Mouse (Mus musculus) forebrain, embryonic 14.5 days (tissue): Measurements from ENCODE around the gene Dennd6a. TPM values are rescaled to one million over a fixed set of nuclear protein-coding genes. Genes with fewer than 3 reads are reported as not detected.

Source experiments
- ATAC-seq: fragments of 200-750 bp; cut with Nextera tagmentation; 2 replicates; pipeline ENCODE4 v1.8.0; 2017; ENCODE audit warnings: mild to moderate bottlenecking, moderate library complexity
- DNase-seq: peaks from one replicate; pipeline ENCODE4 v3.0.0-alpha.2; 2015; ENCODE audit warnings: low spot score
- H3K27ac ChIP-seq: fragments of 300-500 bp; sonication (generic); 2 replicates; pipeline ENCODE4 v1.5.1; 2014; ENCODE audit warnings: low read depth, mild to moderate bottlenecking, control low read depth, low read length, moderate library complexity
- H3K27me3 ChIP-seq: fragments of 300-500 bp; sonication (generic); replicated peaks from 2 replicates; pipeline ENCODE4 v1.6.1; 2014; ENCODE audit warnings: low read length, control low read depth, mixed read lengths; ENCODE audit not compliant: control insufficient read depth, insufficient read depth
- H3K36me3 ChIP-seq: fragments of 300-500 bp; sonication (generic); 2 replicates; pipeline ENCODE4 v1.6.1; 2014; ENCODE audit warnings: low read length, control low read depth; ENCODE audit not compliant: control insufficient read depth, insufficient read depth
- H3K4me1 ChIP-seq: fragments of 300-500 bp; sonication (generic); 2 replicates; pipeline ENCODE4 v1.6.1; 2014; ENCODE audit warnings: antibody characterized with exemption, low read length, control low read depth; ENCODE audit not compliant: control insufficient read depth, insufficient read depth
- H3K4me2 ChIP-seq: fragments of 300-500 bp; sonication (generic); 2 replicates; pipeline ENCODE4 v1.6.1; 2014; ENCODE audit warnings: mild to moderate bottlenecking, control low read depth, low read length
- H3K4me3 ChIP-seq: fragments of 300-500 bp; sonication (generic); 2 replicates; pipeline ENCODE4 v1.5.1; 2014; ENCODE audit warnings: low read depth, low read length, control low read depth
- H3K9ac ChIP-seq: fragments of 300-500 bp; sonication (generic); 2 replicates; pipeline ENCODE4 v1.6.1; 2014; ENCODE audit warnings: mild to moderate bottlenecking, low read length, control low read depth, moderate library complexity
- H3K9me3 ChIP-seq: fragments of 300-500 bp; sonication (generic); replicated peaks from 2 replicates; pipeline ENCODE4 v1.6.1; 2016; ENCODE audit warnings: low read length, control low read depth, mixed read lengths; ENCODE audit not compliant: control insufficient read depth
- WGBS: fragments of 180-500 bp; shearing (Covaris S2); extraction: QIAGEN DNeasy Blood & Tissue Kit; methylation state at CpG from one replicate; pipeline ENCODE4 v1.1.7; 2014; 5-methylcytosine and 5-hydroxymethylcytosine counted together
- polyA plus RNA-seq: library from polyadenylated mRNA; unstranded; fragments of >200 nt; fragmentation: Nextera tagmentation; extraction: Ambion mirVana; gene quantifications from 2 replicates; pipeline ENCODE4 v1.2.1, GENCODE M21; 2014

Gene Dennd6a
- polyA plus RNA-seq, 1 experiment from 2014 or later: 20.5 TPM

GRCm38 (mm10) chr14:26626605-26627140 lies 53.0 kb downstream of the Dennd6a start:
- no peaks in the 10 kb centered on the region for H3K9me3 ChIP-seq
- H3K4me3 ChIP-seq: no peak overlapping the region
- peaks cover 85% of the 10 kb centered on the region for H3K36me3 ChIP-seq
- no peak overlapping the region for H3K27ac ChIP-seq
- no peak overlapping the region for H3K4me2 ChIP-seq
- no peak overlapping the region for H3K9ac ChIP-seq
- 95% methylated on average over 5 of the region's 5 CpGs for WGBS
- DNase-seq (no peak), ATAC-seq (no peak)
- no peaks in the 10 kb centered on the region for H3K4me1 ChIP-seq
- no peaks in the 10 kb centered on the region for H3K27me3 ChIP-seq

- H3K9ac ChIP-seq: peak overlapping the region; percentile 60
- peaks cover 20% of the 10 kb centered on the region for H3K4me1 ChIP-seq
- WGBS: 31% methylated on average over 17 of the region's 17 CpGs
- peak overlapping the region; percentile 93 for H3K27ac ChIP-seq
- peak overlapping the region; percentile 87 for H3K4me3 ChIP-seq
- ATAC-seq (peak; percentile 25), DNase-seq (peak; percentile 46)
- peaks cover 8% of the 10 kb centered on the region for H3K36me3 ChIP-seq
- H3K9me3 ChIP-seq: no peaks in the 10 kb centered on the region
- H3K27me3 ChIP-seq: no peaks in the 10 kb centered on the region
- H3K4me2 ChIP-seq: peak overlapping the region; percentile 82
These were observed 63.6 kb downstream of the Dennd6a start for GRCm38 (mm10) chr14:26637025-26637850.

DNA sequence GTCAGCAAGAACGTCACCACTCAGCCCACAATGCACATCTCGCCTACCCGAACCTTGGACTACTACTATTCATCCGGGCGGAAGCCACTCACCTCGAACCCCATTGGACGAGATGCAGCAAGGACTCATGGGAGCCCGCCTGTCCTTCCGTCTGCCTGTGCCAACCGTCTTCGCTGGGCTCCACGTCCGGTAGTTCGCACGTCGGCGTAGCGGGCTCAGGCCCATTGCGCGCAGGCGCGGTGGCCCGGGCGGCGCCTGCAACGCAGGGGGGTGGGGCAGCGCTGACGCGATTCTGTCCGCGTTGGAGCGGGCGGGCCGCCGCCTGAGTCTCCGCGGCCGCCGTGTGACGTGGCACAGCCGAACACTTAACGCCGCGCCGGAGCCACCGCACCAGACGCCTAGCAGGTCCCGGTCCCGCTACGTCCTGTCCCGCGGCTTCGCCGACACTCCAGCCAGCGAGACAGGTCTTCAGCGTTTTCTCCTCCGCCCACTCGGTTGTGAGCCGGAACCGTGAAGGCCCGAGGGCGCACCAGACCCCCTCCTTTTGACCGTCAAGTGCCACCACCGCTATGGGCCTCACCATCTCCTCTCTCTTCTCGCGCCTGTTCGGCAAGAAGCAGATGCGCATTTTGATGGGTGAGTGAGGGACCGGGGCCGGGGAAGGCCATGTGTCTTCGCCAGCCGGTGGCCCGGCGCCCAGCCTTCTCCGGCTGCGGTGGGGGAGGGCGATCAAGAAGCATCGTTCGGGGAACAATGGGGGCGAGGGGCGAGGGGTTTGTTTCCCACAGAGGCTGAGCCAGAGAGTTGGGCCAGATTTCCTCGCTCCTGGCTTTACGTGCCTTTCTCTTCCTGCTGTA lies 64.4 kb downstream of the Dennd6a start, which contains the start of gene Arf4:
Gene Arf4 (plus strand): TSS at position 224 of the 857 bp plus-strand sequence.
- Histone ChIP-seq H3K27me3 (no peaks in the 10 kb centered on the region), H3K4me3 (peak within 1 kb of the TSS; percentile 87), H3K4me2 (peak within 1 kb of the TSS; percentile 82), H3K36me3 (0 out of 2 replicates have a peak, but pooled peaks cover under 1% of the 10 kb centered on the region), H3K4me1 (peaks cover 20% of the 10 kb centered on the region), H3K27ac (peak within 1 kb of the TSS; percentile 93), H3K9me3 (no peaks in the 10 kb centered on the region), H3K9ac (peak within 1 kb of the TSS; percentile 94)
- DNase-seq: peak; percentile 99
- peak; percentile 98 for ATAC-seq
- under 1% methylated on average over 69 of the region's 83 CpGs for WGBS

DNA sequence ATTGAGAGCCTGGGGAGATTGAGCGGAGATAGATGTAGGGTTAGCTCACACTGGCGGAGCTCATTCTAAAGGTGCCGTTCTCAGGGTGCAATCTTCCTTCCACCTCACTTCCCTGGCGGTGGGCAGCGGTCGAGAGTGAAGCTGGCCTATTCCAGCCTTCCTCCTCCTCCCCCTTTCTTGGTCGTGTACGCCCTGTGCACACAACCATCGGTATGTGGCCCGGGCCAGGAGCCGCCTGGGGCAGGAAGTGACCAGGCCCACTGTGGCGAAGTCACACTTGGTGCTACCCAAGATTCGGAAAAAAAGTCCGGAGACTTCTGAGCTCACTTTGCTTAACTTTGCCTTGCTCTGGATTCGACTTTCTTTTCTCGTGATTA lies 65.0 kb downstream of the Dennd6a start:
- WGBS: under 1% methylated on average over 16 of the region's 16 CpGs
- peak overlapping the region; percentile 87 for H3K4me3 ChIP-seq

GRCm38 (mm10) chr14:26639251-26639650 lies 65.6 kb downstream of the Dennd6a start:
- Histone ChIP-seq H3K27ac (no peak overlapping the region), H3K4me1 (peaks cover 20% of the 10 kb centered on the region), H3K4me2 (peak overlapping the region; percentile 82), H3K9ac (peak overlapping the region; percentile 94), H3K27me3 (no peaks in the 10 kb centered on the region), H3K9me3 (no peaks in the 10 kb centered on the region), H3K4me3 (peak overlapping the region; percentile 87), H3K36me3 (no peaks in the 10 kb centered on the region)
- ATAC-seq (no peak), DNase-seq (peak; percentile 39)
- WGBS: under 1% methylated on average over 11 of the region's 11 CpGs

More for the DNA sequence above, 65.0 kb downstream of the Dennd6a start:
- Histone ChIP-seq H3K4me2 (peak overlapping the region; percentile 82), H3K36me3 (no peaks in the 10 kb centered on the region), H3K9me3 (no peaks in the 10 kb centered on the region), H3K4me1 (peaks cover 20% of the 10 kb centered on the region), H3K27me3 (no peaks in the 10 kb centered on the region), H3K9ac (peak overlapping the region; percentile 94), H3K27ac (peak overlapping the region; percentile 93)
- DNase-seq (peak; percentile 47), ATAC-seq (no peak; the same call in none of the 2 replicates)

DNA sequence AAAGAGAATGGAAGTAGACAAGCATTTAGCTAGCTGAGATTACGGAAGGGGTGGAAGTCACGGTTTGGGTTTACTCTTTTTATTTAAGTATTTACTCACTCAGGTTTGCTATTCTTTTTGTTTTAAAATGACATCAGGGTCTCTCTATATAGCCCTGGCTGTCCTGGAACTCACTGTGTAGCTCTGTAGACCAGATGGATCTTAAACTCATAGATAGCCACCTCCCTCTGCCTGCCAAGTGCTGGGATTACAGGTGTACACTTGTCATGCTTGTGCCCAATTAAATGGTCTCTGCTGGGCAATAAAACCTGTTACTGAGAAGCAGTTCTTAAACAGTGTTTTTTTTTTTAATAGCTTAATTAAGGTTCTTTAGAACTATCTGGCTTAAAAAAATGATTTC lies 66.3 kb downstream of the Dennd6a start:
- H3K9me3 ChIP-seq: no peaks in the 10 kb centered on the region
- peak overlapping the region; percentile 94 for H3K9ac ChIP-seq
- no peaks in the 10 kb centered on the region for H3K27me3 ChIP-seq
- no peaks in the 10 kb centered on the region for H3K36me3 ChIP-seq
- peaks cover 20% of the 10 kb centered on the region for H3K4me1 ChIP-seq
- WGBS: 22% methylated on average over 2 of the region's 2 CpGs
- H3K4me2 ChIP-seq: peak overlapping the region; percentile 82
- H3K27ac ChIP-seq: no peak overlapping the region
- no peak for ATAC-seq
- H3K4me3 ChIP-seq: peak overlapping the region; percentile 87
- peak; percentile 37 for DNase-seq

GRCm38 (mm10) chr14:26643006-26643624 lies 69.5 kb downstream of the Dennd6a start:
- 73% methylated on average over 3 of the region's 3 CpGs for WGBS
- H3K36me3 ChIP-seq: peaks cover 8% of the 10 kb centered on the region
- ATAC-seq: no peak
- H3K27me3 ChIP-seq: no peaks in the 10 kb centered on the region
- H3K4me2 ChIP-seq: no peak overlapping the region
- no peak overlapping the region for H3K9ac ChIP-seq
- no peaks in the 10 kb centered on the region for H3K9me3 ChIP-seq
- peaks cover 21% of the 10 kb centered on the region for H3K4me1 ChIP-seq
- no peak for DNase-seq
- no peak overlapping the region for H3K4me3 ChIP-seq
- H3K27ac ChIP-seq: no peak overlapping the region

DNA sequence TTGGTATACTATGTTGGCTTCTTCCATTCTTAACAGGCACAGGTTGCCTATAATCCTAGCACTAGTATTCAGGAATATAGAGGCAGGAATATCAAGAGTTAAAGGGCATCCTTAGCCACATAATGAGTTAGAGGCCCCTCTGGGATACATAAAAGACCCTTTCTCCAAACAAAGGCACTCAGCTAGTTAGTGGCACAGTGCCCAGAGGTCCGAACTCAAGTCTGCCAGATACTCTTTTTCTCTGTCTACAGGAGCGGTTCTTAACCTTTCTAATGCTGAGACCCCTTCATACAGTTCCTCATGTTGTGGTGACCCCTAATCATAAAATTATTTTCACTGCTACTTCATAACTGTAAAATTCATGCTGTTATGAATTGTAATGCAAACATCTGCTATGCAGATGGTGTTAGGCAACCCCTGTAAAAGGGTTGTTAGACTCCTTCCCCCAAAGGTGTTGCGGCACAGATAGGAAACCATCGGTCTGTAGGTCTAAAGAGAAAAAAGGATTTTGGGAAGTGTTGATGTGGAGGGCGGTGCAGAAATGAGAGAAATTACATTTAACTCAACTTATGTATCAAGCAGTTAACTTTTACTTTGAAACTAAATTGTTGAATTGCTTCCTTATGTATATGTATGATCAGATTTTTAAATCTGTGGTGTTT lies 72.5 kb downstream of the Dennd6a start:
- DNase-seq: peak; percentile 87
- H3K27ac ChIP-seq: peak overlapping the region; percentile 34; the same call in 1 of the 2 replicates
- H3K9me3 ChIP-seq: no peaks in the 10 kb centered on the region
- peak overlapping the region; percentile 29; the same call in 1 of the 2 replicates for H3K9ac ChIP-seq
- 0 out of 2 replicates have a peak overlapping the region, but pooled peaks have one; percentile 8 for H3K4me3 ChIP-seq
- H3K4me1 ChIP-seq: peaks cover 6% of the 10 kb centered on the region; the same call in 1 of the 2 replicates
- WGBS: 21% methylated on average over 5 of the region's 5 CpGs
- peak overlapping the region; percentile 39 for H3K4me2 ChIP-seq
- peak; percentile 67 for ATAC-seq
- H3K36me3 ChIP-seq: peaks cover 13% of the 10 kb centered on the region
- H3K27me3 ChIP-seq: no peaks in the 10 kb centered on the region
